Mouse (Mus musculus) liver, adult 2 months (tissue): Measurements from ENCODE around the gene Cdc42bpa.

Experiments used
- CTCF ChIP-seq: fragments of 200-500 bp; IDR thresholded peaks from 2 replicates; pipeline ENCODE4 v1.5.1; 2011; ENCODE audit warnings: low read depth, low read length, control low read depth
- POLR2A ChIP-seq: fragments of 200-500 bp; IDR thresholded peaks from 2 replicates; pipeline ENCODE4 v1.6.1; 2011; ENCODE audit warnings: low read length, control low read depth; ENCODE audit not compliant: insufficient read depth; ENCODE audit errors: extremely low read depth

DNA sequence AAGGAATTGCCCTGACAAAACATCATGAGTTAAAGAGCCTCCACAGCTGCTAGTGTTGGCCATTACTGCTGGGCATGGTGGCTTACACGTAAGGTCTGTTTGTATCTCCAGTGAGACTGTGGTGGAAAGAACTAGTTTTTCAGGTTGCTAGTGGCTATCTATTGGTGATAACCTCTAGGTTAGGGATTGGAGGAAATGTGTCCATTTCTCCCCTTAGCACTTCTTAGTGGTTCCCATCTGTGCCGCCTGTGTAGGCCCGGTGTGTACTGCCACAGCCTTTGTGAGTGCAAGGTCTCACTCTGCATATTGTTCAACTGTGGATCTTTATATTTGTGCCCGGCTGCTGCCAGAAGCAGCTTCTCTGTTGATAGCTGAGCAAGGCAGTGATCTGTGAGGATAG lies 53.2 kb downstream of the Cdc42bpa start:
- no peak for TF ChIP-seq CTCF
- no peak for TF ChIP-seq POLR2A
